Mouse (Mus musculus): Measurements from ENCODE around the gene Cct8l1. TPM values are rescaled to one million over a fixed set of nuclear protein-coding genes. Genes with fewer than 3 reads are reported as not detected.

Cct8l1 gene
- polyA plus RNA-seq, 1 experiment from 2014 or later = not detected

DNA sequence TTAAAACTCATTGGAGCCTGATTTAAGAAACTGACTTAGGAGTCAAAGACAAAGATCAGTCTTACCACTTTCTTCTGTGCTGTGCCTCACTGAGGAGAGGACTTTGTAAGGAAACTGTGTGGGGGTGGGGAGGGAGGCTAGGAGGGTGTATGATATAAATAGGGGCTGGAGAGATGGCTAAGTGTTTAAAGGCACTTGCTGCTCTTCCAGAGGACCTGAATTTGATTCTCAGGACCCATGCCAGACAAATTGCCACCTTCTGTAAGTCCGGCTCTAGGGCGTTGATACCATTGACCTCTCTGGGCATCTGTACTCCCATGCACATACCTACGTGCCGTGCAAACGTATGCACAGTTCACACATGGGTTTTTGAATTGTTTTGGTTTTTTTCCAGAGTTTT lies 9.8 kb upstream of the Cct8l1 start:
- no peak overlapping the region for H3K4me3 ChIP-seq (ENCODE audit: low read depth, low read length)
- WGBS (ENCODE audit: insufficient replicate concordance) = 86% methylated on average over 5 of the region's 5 CpGs
- TF ChIP-seq CTCF (IDR thresholded peaks at IDR 0.05; ENCODE audit: low read depth) (no peak), EP300 (IDR thresholded peaks at IDR 0.05; ENCODE audit: low read depth) (no peak)
- ATAC-seq = no peak
- H3K4me2 ChIP-seq (ENCODE audit: low read depth, low read length) = no peak overlapping the region
- no peaks in the 10 kb centered on the region for H3K9me3 ChIP-seq (ENCODE audit: low read length)
- no peaks in the 10 kb centered on the region for H3K27me3 ChIP-seq (ENCODE audit: insufficient read depth, low read length)
- no peak overlapping the region for H3K9ac ChIP-seq (replicated peaks)
- no peak overlapping the region for H3K27ac ChIP-seq (ENCODE audit: low read depth)
- no peaks in the 10 kb centered on the region for H3K36me3 ChIP-seq (replicated peaks; ENCODE audit: insufficient read depth, low read length)
- no peaks in the 10 kb centered on the region for H3K4me1 ChIP-seq (ENCODE audit: insufficient read depth)
- DNase-seq = no peak

DNA sequence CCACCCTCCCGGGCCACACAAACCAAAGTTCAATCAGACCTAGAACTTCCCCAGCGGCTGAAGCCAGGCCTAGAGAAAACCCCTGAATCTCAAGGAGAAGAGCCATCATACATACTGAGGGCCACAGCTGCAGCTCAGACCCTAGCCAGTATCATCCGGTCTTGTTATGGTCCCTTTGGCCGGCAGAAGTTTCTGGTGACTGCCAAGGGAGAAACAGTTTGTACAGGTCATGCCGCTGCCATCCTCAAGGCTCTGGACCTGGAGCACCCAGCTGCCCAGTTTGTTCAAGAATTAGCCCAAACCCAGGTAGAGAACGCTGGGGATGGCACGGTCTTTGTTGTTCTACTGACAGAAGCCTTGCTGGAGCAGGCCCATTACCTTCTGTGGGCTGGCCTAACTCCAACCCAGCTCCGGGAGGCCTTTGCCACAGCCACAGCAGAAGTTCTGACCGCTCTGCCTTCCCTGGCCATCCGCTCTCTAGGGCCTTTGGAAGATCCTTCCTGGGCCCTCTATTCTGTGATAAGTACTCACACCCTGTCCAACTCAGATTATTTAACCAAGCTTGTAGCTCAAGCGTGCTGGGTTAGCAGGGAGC lies 531 bp downstream of the Cct8l1 start:
- Histone ChIP-seq H3K9ac (replicated peaks) (no peak overlapping the region), H3K27me3 (ENCODE audit: insufficient read depth, low read length) (no peaks in the 10 kb centered on the region), H3K4me3 (ENCODE audit: low read depth, low read length) (no peak overlapping the region), H3K9me3 (ENCODE audit: low read length) (no peaks in the 10 kb centered on the region), H3K27ac (ENCODE audit: low read depth) (no peak overlapping the region), H3K4me1 (ENCODE audit: insufficient read depth) (no peaks in the 10 kb centered on the region), H3K4me2 (ENCODE audit: low read depth, low read length) (no peak overlapping the region), H3K36me3 (replicated peaks; ENCODE audit: insufficient read depth, low read length) (no peaks in the 10 kb centered on the region)
- 87% methylated on average over 11 of the region's 11 CpGs for WGBS (ENCODE audit: insufficient replicate concordance)
- ATAC-seq (no peak), DNase-seq (no peak)
- no peak for TF ChIP-seq CTCF (IDR thresholded peaks at IDR 0.05; ENCODE audit: low read depth)
- no peak for TF ChIP-seq EP300 (IDR thresholded peaks at IDR 0.05; ENCODE audit: low read depth)

DNA sequence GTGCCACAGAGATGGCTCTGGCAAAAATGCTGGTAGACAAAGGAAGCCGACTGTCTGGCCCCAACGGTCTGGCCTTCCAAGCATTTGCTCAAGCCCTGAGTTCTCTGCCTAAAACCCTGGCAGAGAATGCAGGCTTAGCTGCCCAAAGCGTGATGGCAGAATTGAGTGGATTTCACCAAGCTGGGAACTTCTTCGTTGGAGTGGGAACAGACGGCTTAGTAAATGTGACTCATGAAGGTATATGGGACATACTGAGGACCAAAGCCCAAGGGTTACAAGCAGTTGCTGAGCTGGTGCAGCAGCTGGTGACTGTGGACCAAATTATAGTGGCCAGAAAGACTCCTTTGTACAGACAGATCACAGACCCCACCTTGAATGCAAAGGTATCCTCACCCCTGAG lies 1.7 kb downstream of the Cct8l1 start:
- 71% methylated on average over 5 of the region's 5 CpGs for WGBS (ENCODE audit: insufficient replicate concordance)
- no peaks in the 10 kb centered on the region for H3K9me3 ChIP-seq (ENCODE audit: low read length)
- H3K4me2 ChIP-seq (ENCODE audit: low read depth, low read length) = no peak overlapping the region
- ATAC-seq (no peak), DNase-seq (no peak)
- no peaks in the 10 kb centered on the region for H3K4me1 ChIP-seq (ENCODE audit: insufficient read depth)
- no peaks in the 10 kb centered on the region for H3K27me3 ChIP-seq (ENCODE audit: insufficient read depth, low read length)
- no peaks in the 10 kb centered on the region for H3K36me3 ChIP-seq (replicated peaks; ENCODE audit: insufficient read depth, low read length)
- no peak overlapping the region for H3K9ac ChIP-seq (replicated peaks)
- no peak overlapping the region for H3K4me3 ChIP-seq (ENCODE audit: low read depth, low read length)
- TF ChIP-seq CTCF (IDR thresholded peaks at IDR 0.05; ENCODE audit: low read depth) = no peak
- TF ChIP-seq EP300 (IDR thresholded peaks at IDR 0.05; ENCODE audit: low read depth) = no peak
- H3K27ac ChIP-seq (ENCODE audit: low read depth) = no peak overlapping the region

DNA sequence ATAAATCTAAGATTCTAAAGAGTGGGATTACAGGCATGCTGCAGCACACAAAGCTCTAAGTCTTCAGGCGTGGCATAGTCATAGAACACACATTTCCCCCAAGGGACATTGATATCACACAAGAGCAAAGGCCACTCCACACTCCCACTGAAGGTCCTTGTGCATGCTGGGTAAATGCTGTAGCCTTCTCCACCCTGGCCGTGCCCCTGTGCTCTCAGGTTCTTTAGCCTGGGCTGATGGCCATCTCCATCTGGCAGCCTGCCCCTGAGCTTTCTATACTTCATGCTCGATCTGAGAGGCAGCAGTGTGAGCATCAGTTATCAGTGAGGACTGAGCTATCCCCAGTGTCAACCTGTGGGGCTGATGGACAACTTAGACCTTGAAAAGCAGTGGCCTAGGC lies 4.0 kb downstream of the Cct8l1 start:
- Histone ChIP-seq H3K27me3 (ENCODE audit: insufficient read depth, low read length) (no peaks in the 10 kb centered on the region), H3K9ac (replicated peaks) (no peak overlapping the region), H3K36me3 (replicated peaks; ENCODE audit: insufficient read depth, low read length) (no peaks in the 10 kb centered on the region), H3K4me3 (ENCODE audit: low read depth, low read length) (no peak overlapping the region), H3K4me1 (ENCODE audit: insufficient read depth) (no peaks in the 10 kb centered on the region), H3K9me3 (ENCODE audit: low read length) (no peaks in the 10 kb centered on the region), H3K27ac (ENCODE audit: low read depth) (no peak overlapping the region), H3K4me2 (ENCODE audit: low read depth, low read length) (no peak overlapping the region)
- 73% methylated on average over 3 of the region's 3 CpGs for WGBS (ENCODE audit: insufficient replicate concordance)
- no peak for ATAC-seq
- TF ChIP-seq EP300 (IDR thresholded peaks at IDR 0.05; ENCODE audit: low read depth) (no peak), CTCF (IDR thresholded peaks at IDR 0.05; ENCODE audit: low read depth) (no peak)
- no peak for DNase-seq

- Histone ChIP-seq H3K36me3 (replicated peaks; ENCODE audit: insufficient read depth, low read length) (no peaks in the 10 kb centered on the region), H3K9ac (replicated peaks) (no peak overlapping the region), H3K27me3 (ENCODE audit: insufficient read depth, low read length) (no peaks in the 10 kb centered on the region), H3K4me1 (ENCODE audit: insufficient read depth) (peaks cover 2% of the 10 kb centered on the region; the same call in 1 of the 2 replicates), H3K9me3 (ENCODE audit: low read length) (no peaks in the 10 kb centered on the region), H3K4me2 (ENCODE audit: low read depth, low read length) (no peak overlapping the region), H3K27ac (ENCODE audit: low read depth) (no peak overlapping the region), H3K4me3 (ENCODE audit: low read depth, low read length) (no peak overlapping the region)
- DNase-seq (no peak), ATAC-seq (no peak)
- WGBS (ENCODE audit: insufficient replicate concordance) = 67% methylated on average over 5 of the region's 5 CpGs
- TF ChIP-seq CTCF (IDR thresholded peaks at IDR 0.05; ENCODE audit: low read depth) = no peak
- TF ChIP-seq EP300 (IDR thresholded peaks at IDR 0.05; ENCODE audit: low read depth) = no peak
Observed at GRCm38 (mm10) chr5:25521461-25521860, 5.6 kb downstream of the Cct8l1 start.

- H3K4me2 ChIP-seq (ENCODE audit: low read depth, low read length) = no peak overlapping the region
- ATAC-seq (no peak), DNase-seq (no peak)
- H3K27me3 ChIP-seq (ENCODE audit: insufficient read depth, low read length) = no peaks in the 10 kb centered on the region
- 52% methylated on average over 5 of the region's 5 CpGs for WGBS (ENCODE audit: insufficient replicate concordance)
- H3K27ac ChIP-seq (ENCODE audit: low read depth) = no peak overlapping the region
- TF ChIP-seq EP300 (IDR thresholded peaks at IDR 0.05; ENCODE audit: low read depth) (no peak), CTCF (IDR thresholded peaks at IDR 0.05; ENCODE audit: low read depth) (no peak)
- peaks cover 22% of the 10 kb centered on the region for H3K4me1 ChIP-seq (ENCODE audit: insufficient read depth)
- H3K36me3 ChIP-seq (replicated peaks; ENCODE audit: insufficient read depth, low read length) = no peaks in the 10 kb centered on the region
- no peak overlapping the region for H3K9ac ChIP-seq (replicated peaks)
- H3K4me3 ChIP-seq (ENCODE audit: low read depth, low read length) = no peak overlapping the region
- no peaks in the 10 kb centered on the region for H3K9me3 ChIP-seq (ENCODE audit: low read length)
Observed at GRCm38 (mm10) chr5:25526116-25526515, 10.2 kb downstream of the Cct8l1 start.

- H3K4me1 ChIP-seq (ENCODE audit: insufficient read depth) = peaks cover 22% of the 10 kb centered on the region
- no peak for TF ChIP-seq CTCF (IDR thresholded peaks at IDR 0.05; ENCODE audit: low read depth)
- TF ChIP-seq EP300 (IDR thresholded peaks at IDR 0.05; ENCODE audit: low read depth) = no peak
- H3K4me3 ChIP-seq (ENCODE audit: low read depth, low read length) = no peak overlapping the region
- no peaks in the 10 kb centered on the region for H3K36me3 ChIP-seq (replicated peaks; ENCODE audit: insufficient read depth, low read length)
- no peak for DNase-seq
- H3K9me3 ChIP-seq (ENCODE audit: low read length) = no peaks in the 10 kb centered on the region
- H3K27ac ChIP-seq (ENCODE audit: low read depth) = no peak overlapping the region
- whole genome bisulfite sequencing (ENCODE audit: insufficient replicate concordance) = 67% methylated on average over 4 of the region's 4 CpGs
- no peak overlapping the region for H3K4me2 ChIP-seq (ENCODE audit: low read depth, low read length)
- no peak overlapping the region for H3K9ac ChIP-seq (replicated peaks)
- no peaks in the 10 kb centered on the region for H3K27me3 ChIP-seq (ENCODE audit: insufficient read depth, low read length)
- ATAC-seq = no peak
Observed at GRCm38 (mm10) chr5:25526926-25527325, 11.1 kb downstream of the Cct8l1 start.
